Mouse (Mus musculus): Measurements from ENCODE around the gene Mlph. TPM values are rescaled to one million over a fixed set of nuclear protein-coding genes. Genes with fewer than 3 reads are reported as not detected.

Gene Mlph
- polyA plus RNA-seq, 1 experiment: 0.07 TPM

DNA sequence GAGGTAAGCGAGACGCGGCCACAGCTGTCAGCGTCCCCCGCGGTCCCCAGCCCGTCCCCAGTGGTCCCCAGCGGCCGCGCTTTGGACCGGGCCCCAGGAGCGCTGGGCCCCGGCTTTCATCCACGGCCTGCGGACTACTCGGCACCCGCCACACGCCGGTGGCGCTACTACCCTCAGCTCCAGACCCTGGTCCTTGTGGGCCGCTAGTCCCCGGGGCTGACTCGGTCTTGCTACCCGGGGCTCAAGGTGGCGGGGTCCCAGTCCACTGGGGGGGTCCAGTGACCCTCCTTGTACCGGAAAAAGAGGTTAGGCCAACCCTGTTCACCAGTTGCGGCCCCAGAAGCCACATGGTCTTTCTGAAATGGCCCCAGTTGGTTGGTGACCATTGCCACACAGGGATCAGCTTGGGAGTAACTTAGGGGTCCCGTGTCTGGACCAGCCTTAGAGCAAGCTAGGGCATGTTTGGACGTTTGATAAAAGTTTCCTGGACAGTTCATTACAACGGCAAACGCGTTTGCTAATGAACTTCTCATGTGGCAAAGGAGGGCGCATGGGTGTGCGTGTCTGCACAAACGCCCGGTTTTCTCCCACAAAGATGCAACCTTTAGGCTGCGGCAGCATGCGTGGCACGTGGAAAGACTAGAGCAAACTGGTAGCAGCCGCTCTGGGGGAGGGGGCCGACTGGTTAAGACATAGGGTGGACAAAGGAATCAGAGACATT, 84.2 kb downstream of the Mlph start:
- no peaks in the 10 kb centered on the region for H3K36me3 ChIP-seq (ENCODE audit: control insufficient read depth, insufficient read depth)
- peak overlapping the region; percentile 89 for H3K4me3 ChIP-seq (ENCODE audit: insufficient read depth, poor library complexity, severe bottlenecking)
- H3K27me3 ChIP-seq (ENCODE audit: control insufficient read depth, insufficient read depth, insufficient read length): no peaks in the 10 kb centered on the region
- TF ChIP-seq MYOD1 (IDR thresholded peaks at IDR 0.05; ENCODE audit: control insufficient read depth, insufficient read length, low read depth) (no peak), MAX (IDR thresholded peaks at IDR 0.05) (peak; percentile 22), FOSL1 (IDR thresholded peaks at IDR 0.05; ENCODE audit: insufficient read depth, low read length, poor library complexity, severe bottlenecking) (no peak)
- peaks cover 44% of the 10 kb centered on the region for H3K79me3 ChIP-seq (ENCODE audit: low read depth)
- peaks cover 55% of the 10 kb centered on the region for H3K79me2 ChIP-seq (ENCODE audit: control insufficient read depth, insufficient read depth)
- peak overlapping the region; percentile 68 for H3ac ChIP-seq (ENCODE audit: control insufficient read depth, insufficient read length, low read depth)

DNA sequence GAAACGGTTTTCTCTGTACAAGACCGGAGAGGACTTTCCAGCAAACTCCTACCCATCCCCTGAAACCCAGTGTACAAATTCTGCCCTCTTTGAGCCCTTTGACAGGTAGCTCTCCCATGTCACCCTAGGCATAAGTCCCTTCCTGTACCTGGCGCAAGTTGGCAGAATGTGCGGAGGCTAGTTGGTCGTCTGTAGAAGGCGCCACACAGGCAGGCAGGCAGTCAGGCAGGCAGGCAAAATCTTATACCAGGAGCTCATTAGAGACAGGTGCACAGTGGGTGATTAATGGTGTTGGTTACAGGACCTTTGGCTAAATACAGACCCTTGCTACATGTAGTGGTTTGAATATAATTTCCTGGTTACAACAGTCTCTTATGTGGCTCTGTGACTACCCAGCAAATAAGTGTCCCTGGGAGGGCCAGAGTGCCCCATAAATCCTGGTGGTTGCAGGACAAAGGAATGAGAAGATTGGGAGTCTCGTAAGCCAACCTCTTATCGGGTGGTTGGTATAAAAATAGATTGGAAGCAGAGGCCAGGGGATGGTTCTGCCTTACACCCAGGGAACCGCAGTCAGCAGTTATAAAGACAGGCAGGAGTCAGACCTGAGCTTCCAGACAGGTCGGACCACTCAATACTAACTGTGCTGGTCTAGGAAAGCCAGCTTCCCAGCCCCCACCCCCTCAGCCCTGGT, 85.2 kb downstream of the Mlph start:
- TF ChIP-seq MYOD1 (IDR thresholded peaks at IDR 0.05; ENCODE audit: control insufficient read depth, insufficient read length, low read depth) (peak; percentile 17), USF1 (IDR thresholded peaks at IDR 0.05; ENCODE audit: low read depth) (no peak), CTCF (IDR thresholded peaks at IDR 0.05; ENCODE audit: control insufficient read depth, insufficient read depth, insufficient read length) (no peak), FOSL1 (IDR thresholded peaks at IDR 0.05; ENCODE audit: insufficient read depth, low read length, poor library complexity, severe bottlenecking) (no peak)
- peaks cover 46% of the 10 kb centered on the region for H3K79me3 ChIP-seq (ENCODE audit: low read depth)
- H3K79me2 ChIP-seq (ENCODE audit: control insufficient read depth, insufficient read depth): peaks cover 65% of the 10 kb centered on the region
- no peaks in the 10 kb centered on the region for H3K27me3 ChIP-seq (ENCODE audit: control insufficient read depth, insufficient read depth, insufficient read length)
- no peak overlapping the region for H3ac ChIP-seq (ENCODE audit: control insufficient read depth, insufficient read length, low read depth)
- H3K4me3 ChIP-seq (ENCODE audit: insufficient read depth, poor library complexity, severe bottlenecking): no peak overlapping the region
- H3K36me3 ChIP-seq (ENCODE audit: control insufficient read depth, insufficient read depth): no peaks in the 10 kb centered on the region

Other genes starting within 250 kb of the Mlph start
- gene Col6a3, start 71.1 kb upstream of the Mlph start, polyA plus RNA-seq (2012; fragmentation: generic; extraction: Trizol): 38.6 TPM
- not detected for gene Prlh, start 38.0 kb downstream of the Mlph start, polyA plus RNA-seq (2012; fragmentation: generic; extraction: Trizol)
- gene Rab17, start 54.6 kb downstream of the Mlph start, polyA plus RNA-seq (2012; fragmentation: generic; extraction: Trizol): 0.02 TPM
- gene Lrrfip1, start 83.7 kb downstream of the Mlph start, polyA plus RNA-seq (2012; fragmentation: generic; extraction: Trizol): 74.1 TPM
- gene Rbm44, start 230.0 kb downstream of the Mlph start, polyA plus RNA-seq (2012; fragmentation: generic; extraction: Trizol): not detected

Measured in C2C12 (cell line).